Mouse (Mus musculus) bone marrow, adult 2 months (tissue): ENCODE measurements around the gene Uba52.

Source experiments
- CTCF ChIP-seq: fragments of 200-500 bp; IDR thresholded peaks from 2 replicates; pipeline ENCODE4 v1.5.1; 2011; ENCODE audit warnings: low read length, control low read depth; ENCODE audit not compliant: control insufficient read depth, insufficient read depth
- POLR2A ChIP-seq: fragments of 200-500 bp; IDR thresholded peaks from 2 replicates; pipeline ENCODE4 v1.6.1; 2011; ENCODE audit warnings: low read depth, mild to moderate bottlenecking, control low read depth, low read length, borderline replicate concordance; ENCODE audit not compliant: control insufficient read depth

DNA sequence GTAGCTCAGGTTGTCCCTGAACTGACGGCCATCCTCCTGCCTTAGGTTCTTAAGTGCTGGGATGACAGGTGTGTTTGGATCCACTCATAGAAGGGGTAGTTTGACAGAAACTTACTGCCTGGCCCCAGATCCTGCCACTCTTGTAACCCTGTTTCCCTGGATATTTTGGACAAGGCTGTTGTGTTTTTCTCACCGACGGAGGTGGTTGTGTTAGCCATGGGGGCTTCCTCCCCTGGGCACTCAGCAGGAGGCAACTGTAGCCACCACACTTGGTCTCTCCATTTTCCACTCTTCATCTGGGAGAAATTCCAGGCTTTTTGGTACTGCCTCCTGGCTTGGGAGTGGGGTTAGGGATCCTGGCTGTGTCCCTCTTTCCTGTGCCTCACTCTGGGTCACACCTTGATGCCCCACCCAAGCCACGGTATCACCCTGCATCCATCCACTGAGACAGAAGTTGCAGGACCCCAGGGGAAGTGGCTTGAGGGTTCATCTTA lies 29.5 kb upstream of the Uba52 start:
- TF ChIP-seq CTCF (no peak), POLR2A (no peak)
